Mouse (Mus musculus): ENCODE measurements around the gene Uevld.

Gene Uevld

GRCm38 (mm10) chr7:46877255-46877654 is 81.1 kb downstream of the Uevld start:
- in situ Hi-C loops (cut with MboI, MseI) = no loop called here

- in situ Hi-C loops (cut with MboI, MseI) = no loop called here
Observed at GRCm38 (mm10) chr7:46876841-46877240, 81.5 kb downstream of the Uevld start.
